Mouse (Mus musculus) neural tube, embryonic 13.5 days (tissue): ENCODE results near the gene Prr9. TPM values are rescaled to one million over a fixed set of nuclear protein-coding genes. Genes with fewer than 3 reads are reported as not detected.

Experiments
- ATAC-seq: fragments of 200-750 bp; cut with Nextera tagmentation; 2 replicates; pipeline ENCODE4 v1.8.0; 2017; ENCODE audit warnings: low read depth, mild to moderate bottlenecking, moderate TSS enrichment, moderate library complexity
- H3K27ac ChIP-seq: fragments of 300-500 bp; sonication (generic); replicated peaks from 2 replicates; pipeline ENCODE4 v1.5.1; 2015; ENCODE audit warnings: moderate library complexity, mild to moderate bottlenecking, inconsistent platforms
- H3K27me3 ChIP-seq: fragments of 300-500 bp; sonication (generic); 2 replicates; pipeline ENCODE4 v1.6.1; 2015; ENCODE audit warnings: mild to moderate bottlenecking, inconsistent platforms
- H3K36me3 ChIP-seq: fragments of 300-500 bp; sonication (generic); 2 replicates; pipeline ENCODE4 v1.6.1; 2015; ENCODE audit warnings: mild to moderate bottlenecking, inconsistent platforms
- H3K4me1 ChIP-seq: fragments of 300-500 bp; sonication (generic); replicated peaks from 2 replicates; pipeline ENCODE4 v1.6.1; 2015; ENCODE audit warnings: inconsistent platforms
- H3K4me2 ChIP-seq: fragments of 300-500 bp; sonication (generic); 2 replicates; pipeline ENCODE4 v1.6.1; 2015; ENCODE audit warnings: inconsistent platforms, mild to moderate bottlenecking, moderate library complexity
- H3K4me3 ChIP-seq: fragments of 300-500 bp; sonication (generic); 2 replicates; pipeline ENCODE4 v1.5.1; 2015; ENCODE audit warnings: mild to moderate bottlenecking, inconsistent platforms
- H3K9ac ChIP-seq: fragments of 300-500 bp; sonication (generic); 2 replicates; pipeline ENCODE4 v1.6.1; 2015; ENCODE audit warnings: moderate library complexity, mild to moderate bottlenecking, inconsistent platforms
- H3K9me3 ChIP-seq: fragments of 300-500 bp; sonication (generic); 2 replicates; pipeline ENCODE4 v1.6.1; 2016; ENCODE audit warnings: inconsistent platforms
- WGBS: fragments of 180-500 bp; shearing (Covaris S2); methylation state at CpG from one replicate; pipeline ENCODE4 v1.1.7; 2015; 5-methylcytosine and 5-hydroxymethylcytosine counted together
- polyA plus RNA-seq: library from polyadenylated mRNA; unstranded; fragments of >200 nt; fragmentation: Nextera tagmentation; extraction: Ambion mirVana; gene quantifications from 2 replicates; pipeline ENCODE4 v1.2.1, GENCODE M21; 2015

The Prr9 gene
- polyA plus RNA-seq, 1 experiment from 2014 or later, result not detected

DNA sequence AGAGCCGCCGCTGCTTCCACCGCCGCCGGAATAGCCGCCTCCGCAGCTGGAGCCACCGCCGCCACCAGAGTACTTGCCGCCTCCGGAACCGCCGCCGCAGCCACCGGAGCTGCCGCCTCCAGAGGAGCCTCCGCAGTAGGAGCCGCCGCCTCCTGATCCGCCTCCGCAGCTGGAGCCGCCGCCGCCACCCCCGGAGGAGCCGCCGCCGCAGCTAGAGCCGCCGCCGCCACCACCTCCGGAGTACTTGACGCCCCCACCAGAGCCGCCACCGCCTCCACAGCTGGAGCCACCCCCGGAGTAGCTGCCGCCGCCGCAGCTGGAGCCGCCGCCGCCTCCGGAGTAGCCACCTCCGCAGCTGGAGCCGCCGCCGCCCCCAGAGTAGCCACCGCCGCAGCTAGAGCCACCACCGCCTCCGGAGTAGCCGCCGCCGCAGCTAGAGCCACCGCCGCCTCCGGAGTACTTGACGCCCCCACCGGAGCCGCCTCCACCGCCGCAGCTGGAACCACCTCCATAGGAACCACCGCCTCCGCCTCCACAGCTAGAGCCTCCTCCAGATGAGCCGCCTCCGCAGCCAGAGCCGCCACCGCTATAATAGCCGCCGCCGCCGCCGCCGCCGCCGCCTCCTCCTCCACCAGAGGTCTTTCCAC, 42.3 kb downstream of the Prr9 start:
- WGBS, result under 1% methylated on average over 59 of the region's 76 CpGs

DNA sequence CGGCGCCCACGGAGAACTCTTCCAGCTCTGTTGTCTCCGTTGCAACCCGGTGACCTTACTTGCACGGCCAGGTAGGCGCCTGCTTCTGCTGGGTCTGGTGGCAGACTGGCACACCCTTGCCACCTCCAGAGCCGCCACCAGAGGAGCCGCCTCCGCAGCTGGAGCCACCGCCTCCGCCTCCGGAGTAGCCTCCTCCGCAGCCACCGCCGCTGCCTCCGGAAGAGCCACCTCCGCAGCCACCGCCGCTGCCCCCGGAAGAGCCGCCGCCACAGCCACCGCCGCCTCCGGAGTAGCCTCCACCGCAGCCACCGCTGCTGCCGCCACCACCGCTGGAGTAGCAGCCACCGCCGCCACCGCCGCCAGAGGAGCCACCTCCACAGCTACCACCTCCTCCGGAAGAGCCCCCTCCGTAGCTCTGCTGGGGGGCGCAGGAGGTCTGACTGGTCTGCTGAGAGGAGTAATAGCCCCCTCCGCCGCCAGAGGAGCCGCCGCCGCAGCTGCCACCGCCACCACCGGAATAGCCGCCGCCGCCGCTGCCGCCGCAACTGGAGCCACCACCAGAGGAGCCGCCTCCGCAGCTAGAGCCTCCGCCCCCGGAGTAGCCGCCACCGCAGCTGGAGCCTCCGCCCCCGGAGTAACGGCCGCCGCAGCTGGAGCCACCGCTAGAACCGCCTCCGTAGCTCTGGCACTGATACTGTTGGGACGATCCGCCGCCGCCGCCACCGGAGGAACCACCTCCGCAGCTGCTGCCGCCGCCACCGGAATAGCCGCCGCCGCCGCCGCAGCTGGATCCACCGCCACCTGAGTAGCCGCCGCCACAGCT, 43.1 kb downstream of the Prr9 start:
- Histone ChIP-seq H3K36me3 (no peaks in the 10 kb centered on the region), H3K4me2 (peak overlapping the region; percentile 75), H3K27ac (peak overlapping the region; percentile 95), H3K4me1 (peaks cover 15% of the 10 kb centered on the region), H3K9me3 (no peaks in the 10 kb centered on the region), H3K4me3 (peak overlapping the region; percentile 66), H3K27me3 (peaks cover 43% of the 10 kb centered on the region), H3K9ac (peak overlapping the region; percentile 87)
- WGBS, result under 1% methylated on average over 72 of the region's 82 CpGs
- peak; percentile 92 for ATAC-seq

More for the DNA sequence above, 42.3 kb downstream of the Prr9 start:
- peak overlapping the region; percentile 75 for H3K4me2 ChIP-seq
- H3K9ac ChIP-seq, result peak overlapping the region; percentile 87
- peak; percentile 79 for ATAC-seq
- peak overlapping the region; percentile 66 for H3K4me3 ChIP-seq
- H3K36me3 ChIP-seq, result no peaks in the 10 kb centered on the region
- H3K27me3 ChIP-seq, result peaks cover 43% of the 10 kb centered on the region
- H3K9me3 ChIP-seq, result no peaks in the 10 kb centered on the region
- H3K27ac ChIP-seq, result peak overlapping the region; percentile 95
- peaks cover 15% of the 10 kb centered on the region for H3K4me1 ChIP-seq

Other genes with a start within 250 kb of the Prr9 start
- not detected in 2 replicates for gene Pglyrp3, start 109.4 kb downstream of the Prr9 start, polyA plus RNA-seq
- 4.5 and 4.8 TPM in 2 replicates for gene Lor, start 40.8 kb downstream of the Prr9 start, polyA plus RNA-seq
- not detected in 2 replicates for gene Lelp1, start 18.8 kb upstream of the Prr9 start, polyA plus RNA-seq
- gene Sprr2a1, start 91.9 kb upstream of the Prr9 start, polyA plus RNA-seq, result not detected in 2 replicates
- not detected in 2 replicates for gene Sprr2a2, start 92.0 kb upstream of the Prr9 start, polyA plus RNA-seq
- not detected in 2 replicates for gene Sprr2a3, start 161.5 kb upstream of the Prr9 start, polyA plus RNA-seq
- gene Sprr2b, start 192.7 kb upstream of the Prr9 start, polyA plus RNA-seq, result not detected in 2 replicates
- gene Sprr2d, start 215.2 kb upstream of the Prr9 start, polyA plus RNA-seq, result not detected in 2 replicates
- not detected in 2 replicates for gene Sprr2e, start 228.2 kb upstream of the Prr9 start, polyA plus RNA-seq
- not detected in 2 replicates for gene Sprr2f, start 241.2 kb upstream of the Prr9 start, polyA plus RNA-seq